Mouse (Mus musculus): ENCODE data around the gene Tle6.

The Tle6 gene

DNA sequence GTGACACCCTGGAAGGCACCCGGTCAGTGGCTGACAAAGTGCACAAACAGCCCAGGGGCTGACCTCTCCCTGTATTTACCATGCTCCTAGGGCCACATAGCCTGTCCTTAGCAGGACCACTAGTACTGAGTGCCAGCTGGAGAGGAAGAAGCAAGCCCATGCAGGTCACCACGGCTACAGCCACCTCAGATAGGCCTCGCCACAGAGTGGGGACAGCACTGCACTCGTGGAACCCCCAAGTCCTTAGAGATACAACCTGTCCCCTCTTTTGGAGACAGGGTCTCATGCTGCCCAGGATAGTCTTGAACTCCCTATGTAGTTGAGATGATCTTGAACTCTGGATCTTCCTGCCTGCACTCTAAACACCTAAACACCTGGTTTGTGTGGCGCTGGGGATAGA, 59.5 kb downstream of the Tle6 start:
- no peak for DNase-seq (ENCODE audit: low spot score)
